Mouse (Mus musculus) heart, postnatal 0 days (tissue): Measurements from ENCODE around the gene Igsf9b. TPM values are rescaled to one million over a fixed set of nuclear protein-coding genes. Genes with fewer than 3 reads are reported as not detected.

Experiments
- ATAC-seq: fragments of 200-750 bp; cut with Nextera tagmentation; 2 replicates; pipeline ENCODE4 v1.8.0; 2017; ENCODE audit warnings: low read depth, moderate number of reproducible peaks, moderate library complexity; ENCODE audit not compliant: insufficient read depth
- DNase-seq: peaks from one replicate; pipeline ENCODE4 v3.0.0-alpha.2; 2016; ENCODE audit warnings: low spot score
- H3K27ac ChIP-seq: fragments of 300-500 bp; sonication (generic); 2 replicates; pipeline ENCODE4 v1.5.1; 2014; ENCODE audit warnings: low read depth, mild to moderate bottlenecking
- H3K27me3 ChIP-seq: fragments of 300-500 bp; sonication (generic); 2 replicates; pipeline ENCODE4 v1.6.1; 2014; ENCODE audit warnings: low read length, mixed read lengths; ENCODE audit not compliant: control insufficient read depth, insufficient read depth
- H3K36me3 ChIP-seq: fragments of 300-500 bp; sonication (generic); replicated peaks from 2 replicates; pipeline ENCODE4 v1.6.1; 2014; ENCODE audit warnings: low read length, mixed read lengths; ENCODE audit not compliant: control insufficient read depth, insufficient read depth
- H3K4me1 ChIP-seq: fragments of 300-500 bp; sonication (generic); 2 replicates; pipeline ENCODE4 v1.6.1; 2014; ENCODE audit warnings: antibody characterized with exemption; ENCODE audit not compliant: control insufficient read depth, insufficient read depth
- H3K4me2 ChIP-seq: fragments of 300-500 bp; sonication (generic); 2 replicates; pipeline ENCODE4 v1.6.1; 2014; ENCODE audit warnings: low read depth, mild to moderate bottlenecking, low read length, moderate library complexity
- H3K4me3 ChIP-seq: fragments of 300-500 bp; sonication (generic); 2 replicates; pipeline ENCODE4 v1.5.1; 2014; ENCODE audit warnings: low read depth, low read length
- H3K9ac ChIP-seq: fragments of 300-500 bp; sonication (generic); replicated peaks from 2 replicates; pipeline ENCODE4 v1.6.1; 2014; ENCODE audit warnings: low read depth, low read length, mixed read lengths
- H3K9me3 ChIP-seq: fragments of 300-500 bp; sonication (generic); replicated peaks from 2 replicates; pipeline ENCODE4 v1.6.1; 2016; ENCODE audit warnings: low read length; ENCODE audit not compliant: control insufficient read depth
- CTCF ChIP-seq: IDR thresholded peaks from 2 replicates; pipeline ENCODE4 v1.5.1; 2016; ENCODE audit warnings: antibody characterized with exemption, control low read depth, low read depth
- EP300 ChIP-seq: IDR thresholded peaks from 2 replicates; pipeline ENCODE4 v1.6.1; 2016; ENCODE audit warnings: antibody characterized with exemption, low read depth
- WGBS: fragments of 180-500 bp; shearing (Covaris S2); extraction: QIAGEN DNeasy Blood & Tissue Kit; methylation state at CpG from one replicate; pipeline ENCODE4 v1.1.7; 2014; 5-methylcytosine and 5-hydroxymethylcytosine counted together
- polyA plus RNA-seq: library from polyadenylated mRNA; unstranded; fragments of >200 nt; fragmentation: Nextera tagmentation; extraction: Ambion mirVana; gene quantifications from 2 replicates; pipeline ENCODE4 v1.2.1, GENCODE M21; 2015
- total RNA-seq: library from RNA; depleted of rRNA; stranded (reverse); fragments of >200 nt; gene quantifications from 2 replicates; pipeline ENCODE4 v1.2.3, GENCODE M21; 2014; ENCODE audit warnings: low replicate concordance

The Igsf9b gene
- total and polyA plus RNA-seq, 2 experiments from 2014 or later: 2.8 to 6.0 TPM

DNA sequence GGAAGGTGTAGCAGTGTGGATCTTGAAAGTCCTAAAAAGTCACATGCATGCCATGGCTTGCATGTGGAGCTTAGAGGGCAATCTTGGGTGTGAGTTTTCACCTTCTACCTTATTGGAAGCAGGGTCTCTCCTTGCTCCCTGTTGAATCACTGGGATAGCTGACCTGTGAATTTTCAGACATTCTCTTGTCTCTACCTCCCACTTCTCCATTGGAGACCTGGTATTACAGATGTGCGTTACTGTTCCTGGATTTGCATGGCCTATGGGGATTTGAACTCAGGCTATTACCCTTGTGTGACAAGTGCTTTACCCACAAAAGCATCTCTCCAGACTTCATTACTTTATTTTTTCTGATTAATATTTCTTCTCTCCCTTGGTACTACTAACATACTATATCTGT lies 26.1 kb upstream of the Igsf9b start:
- 90% methylated on average over 1 of the region's 1 CpGs for WGBS
- no peak overlapping the region for H3K4me3 ChIP-seq
- no peak overlapping the region for H3K9ac ChIP-seq
- H3K27ac ChIP-seq: no peak overlapping the region
- H3K4me1 ChIP-seq: no peaks in the 10 kb centered on the region
- no peak for ATAC-seq
- H3K27me3 ChIP-seq: no peaks in the 10 kb centered on the region
- H3K4me2 ChIP-seq: no peak overlapping the region
- H3K9me3 ChIP-seq: no peaks in the 10 kb centered on the region
- DNase-seq: no peak
- no peaks in the 10 kb centered on the region for H3K36me3 ChIP-seq
- TF ChIP-seq EP300 (no peak), CTCF (no peak)

DNA sequence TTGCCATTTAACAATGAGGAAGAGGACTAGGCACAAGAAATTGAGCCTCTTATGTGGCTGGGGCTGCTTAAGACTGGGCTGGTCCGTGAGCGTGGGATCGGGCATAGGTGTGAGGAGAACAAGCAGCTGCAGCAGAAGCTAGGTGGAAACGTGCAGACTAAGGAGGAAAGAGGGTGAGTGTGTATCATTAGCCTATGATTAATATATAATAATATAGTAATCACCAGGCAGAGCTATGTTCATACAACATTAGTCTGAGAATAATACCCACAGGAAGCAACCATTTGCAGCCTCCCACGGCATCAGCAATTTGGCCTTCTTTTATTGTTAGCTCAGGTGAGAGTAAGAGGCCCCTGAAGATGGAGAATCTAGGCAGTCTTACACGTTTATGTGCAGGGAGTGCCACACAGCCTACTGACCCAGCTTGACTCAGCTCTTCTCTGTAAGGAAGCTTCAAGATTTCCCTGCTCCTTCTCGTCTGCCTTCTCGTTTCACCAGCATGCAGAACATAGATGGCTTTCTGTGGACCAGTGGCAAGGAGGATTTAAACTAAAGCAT lies 22.6 kb upstream of the Igsf9b start:
- Histone ChIP-seq H3K4me3 (no peak overlapping the region), H3K4me1 (0 out of 2 replicates have a peak, but pooled peaks cover 3% of the 10 kb centered on the region), H3K27ac (no peak overlapping the region), H3K27me3 (no peaks in the 10 kb centered on the region), H3K9me3 (no peaks in the 10 kb centered on the region), H3K36me3 (no peaks in the 10 kb centered on the region), H3K9ac (no peak overlapping the region), H3K4me2 (no peak overlapping the region)
- DNase-seq (no peak), ATAC-seq (no peak)
- TF ChIP-seq EP300 (no peak), CTCF (no peak)
- WGBS: 68% methylated on average over 8 of the region's 8 CpGs

DNA sequence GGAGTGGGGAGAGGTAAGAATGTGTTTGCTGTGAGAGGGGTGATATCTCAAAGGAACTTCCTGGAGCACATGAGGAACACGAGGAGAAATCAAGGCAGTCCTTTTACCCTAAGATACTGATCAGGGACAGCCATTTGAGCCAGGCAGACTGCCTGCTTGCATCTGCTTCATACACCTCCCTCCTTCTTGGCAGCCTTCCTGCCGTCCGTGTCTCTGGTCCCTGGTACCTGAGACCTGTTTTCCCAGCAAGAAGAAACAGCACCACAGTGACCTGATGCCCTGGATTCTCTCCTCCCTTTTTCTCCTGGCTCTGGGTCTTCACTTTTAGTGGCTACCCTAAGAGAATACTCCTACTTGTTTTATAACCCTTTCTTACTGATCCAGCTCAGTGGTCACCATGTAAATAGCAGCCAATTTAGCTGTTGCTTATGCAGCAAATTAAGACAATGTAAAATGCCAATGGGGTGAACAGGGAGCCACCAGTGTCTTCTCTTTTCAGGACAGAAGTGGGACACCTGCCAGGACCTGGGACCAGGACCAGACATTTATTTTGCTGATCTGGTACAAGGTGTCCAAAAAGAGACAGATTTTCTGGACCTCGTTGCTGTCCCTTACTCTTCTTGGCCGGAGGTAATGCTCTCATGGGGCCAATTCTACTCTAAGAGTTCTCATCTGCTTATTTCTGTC lies 21.5 kb upstream of the Igsf9b start:
- TF ChIP-seq CTCF: no peak
- TF ChIP-seq EP300: no peak
- Histone ChIP-seq H3K9me3 (no peaks in the 10 kb centered on the region), H3K4me1 (0 out of 2 replicates have a peak, but pooled peaks cover 3% of the 10 kb centered on the region), H3K4me2 (no peak overlapping the region), H3K36me3 (no peaks in the 10 kb centered on the region), H3K27ac (no peak overlapping the region), H3K4me3 (no peak overlapping the region), H3K9ac (no peak overlapping the region), H3K27me3 (no peaks in the 10 kb centered on the region)
- WGBS: 49% methylated on average over 5 of the region's 5 CpGs
- DNase-seq: no peak
- ATAC-seq: no peak

DNA sequence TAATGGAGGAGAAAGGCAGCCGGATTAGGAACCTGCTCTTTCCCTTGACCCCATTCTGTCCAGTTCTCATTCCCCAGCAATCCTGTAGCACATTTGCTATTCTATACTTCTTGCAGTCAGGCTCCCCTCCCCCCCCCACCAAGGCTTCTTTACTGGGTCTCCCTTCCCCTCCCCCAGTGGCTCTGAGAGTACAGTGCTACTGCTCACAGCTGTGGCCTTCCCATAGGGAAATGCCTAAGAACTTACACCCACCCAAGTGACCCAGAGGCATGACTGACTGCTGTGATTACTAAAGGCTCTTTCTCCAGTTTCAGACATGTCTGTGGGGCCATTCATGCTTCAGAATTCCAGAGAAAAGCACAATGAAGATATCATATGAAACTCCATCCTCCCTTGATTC lies 20.0 kb upstream of the Igsf9b start:
- DNase-seq (no peak), ATAC-seq (no peak)
- no peak for TF ChIP-seq CTCF
- no peak for TF ChIP-seq EP300
- H3K36me3 ChIP-seq: no peaks in the 10 kb centered on the region
- H3K9ac ChIP-seq: no peak overlapping the region
- 81% methylated on average over 1 of the region's 1 CpGs for WGBS
- no peak overlapping the region for H3K27ac ChIP-seq
- 0 out of 2 replicates have a peak, but pooled peaks cover 3% of the 10 kb centered on the region for H3K4me1 ChIP-seq
- H3K4me2 ChIP-seq: no peak overlapping the region
- no peak overlapping the region for H3K4me3 ChIP-seq
- no peaks in the 10 kb centered on the region for H3K9me3 ChIP-seq
- no peaks in the 10 kb centered on the region for H3K27me3 ChIP-seq

DNA sequence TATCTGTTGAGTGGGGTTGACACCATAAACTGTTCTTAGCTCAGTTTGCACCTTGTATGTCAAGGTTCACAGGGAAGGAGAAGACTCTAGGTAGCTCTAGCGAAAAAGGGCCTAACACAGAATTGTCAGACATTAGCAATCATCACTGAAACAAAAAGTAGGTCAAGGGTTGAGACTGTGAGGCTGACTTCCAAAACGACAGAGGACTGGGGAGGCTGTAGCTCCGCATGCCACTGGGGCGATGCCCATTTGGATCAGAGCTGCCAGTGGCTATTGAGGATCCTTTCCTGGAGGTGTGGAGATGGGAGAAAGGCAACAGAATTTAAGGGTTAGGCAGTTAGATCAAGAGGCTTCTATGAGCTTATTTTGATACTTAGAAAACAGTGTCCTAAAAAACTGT lies 18.0 kb upstream of the Igsf9b start:
- no peak overlapping the region for H3K9ac ChIP-seq
- ATAC-seq (no peak), DNase-seq (no peak)
- 71% methylated on average over 4 of the region's 4 CpGs for WGBS
- no peaks in the 10 kb centered on the region for H3K9me3 ChIP-seq
- no peaks in the 10 kb centered on the region for H3K27me3 ChIP-seq
- H3K4me3 ChIP-seq: no peak overlapping the region
- no peak for TF ChIP-seq CTCF
- no peak for TF ChIP-seq EP300
- H3K4me2 ChIP-seq: no peak overlapping the region
- no peaks in the 10 kb centered on the region for H3K36me3 ChIP-seq
- H3K4me1 ChIP-seq: 0 out of 2 replicates have a peak, but pooled peaks cover 3% of the 10 kb centered on the region
- H3K27ac ChIP-seq: no peak overlapping the region
